In the genomic region with DNA sequence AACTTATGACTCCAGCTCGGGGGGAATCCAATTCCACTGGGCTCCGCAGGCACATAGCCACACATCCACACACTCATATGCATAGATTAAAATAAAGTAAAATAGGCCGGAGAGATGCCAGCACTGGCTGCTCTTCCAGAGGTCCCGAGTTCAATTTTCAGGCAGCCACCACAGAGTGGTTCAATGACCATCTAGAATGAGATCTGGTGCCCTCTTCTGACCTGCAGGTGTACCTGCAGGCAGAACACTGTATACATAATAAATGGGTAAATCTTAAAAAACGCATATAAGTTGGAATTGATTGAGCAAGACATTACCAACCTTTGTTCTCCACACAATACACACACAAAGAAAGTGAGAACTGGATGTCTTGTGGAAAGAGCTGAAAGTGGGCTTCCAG, we compare ENCODE assay signal across 12 mouse cellular contexts. TPM values are rescaled to one million over a fixed set of nuclear protein-coding genes. Genes with fewer than 3 reads are reported as not detected.
DNase-seq lines count a peak whose midpoint lies in the region; ATAC-seq and TF ChIP-seq lines count a peak whose summit lies in the region.
"Had no signal": no experiment of that assay in that cellular context is flagged by ENCODE, and none has a peak within 500 bp of the region (broad histone marks: within the 10 kb centered on the region; RNA-seq: fewer than 3 reads in every experiment).

No protein-coding gene starts in this region.

- intact Hi-C loops in left cerebral cortex, adult 2 months (cut with DNase I) = loop anchor here (5.0 kb wide), 2 partner anchors 33 to 53 kb away; no protein-coding TSS in a partner anchor
- intact Hi-C loops in left cerebral cortex, postnatal 14 days (cut with DNase I) = loop anchor here (2.0 kb wide), 1 partner anchor 27 kb away; a partner anchor contains a TSS

- peak; percentile 54 for DNase-seq in embryo, embryonic 10 days (ENCODE audit: low spot score)
- DNase-seq in embryo, embryonic 9.5 days (ENCODE audit: extremely low spot score) = no peak
- peak in 1 of 2 experiments; percentile 6 for DNase-seq in left cerebral cortex, adult 2 months (ENCODE audit: extremely low spot score in 1 of 2, low spot score in 2 of 2)
- no peak for DNase-seq in left cerebral cortex, postnatal 14 days (ENCODE audit: low spot score in 2 of 2)
- DNase-seq in CD4-positive, CD25-positive, alpha-beta regulatory T cell, adult 2 months (ENCODE audit: low read depth, low spot score) = peak; percentile 69
- DNase-seq in embryo, embryonic 10.5 days (ENCODE audit: low spot score) = peak; percentile 53
- no peak for DNase-seq in Muller cell, postnatal 12 days (ENCODE audit: inconsistent ontology term)

- no peak for ATAC-seq in inflammation-experienced regulatory T-cells, adult 6 months
- ATAC-seq: intestine, embryonic 16.5 days had no signal

- H3K4me3 ChIP-seq in left cerebral cortex, adult 2 months = no peak overlapping the region
- H3K4me3 ChIP-seq: erythroblast, embryonic 14.5 days; limb, embryonic 13.5 days; myocyte had no signal

- H3K27ac ChIP-seq in left cerebral cortex, adult 2 months = no peak overlapping the region
- H3K27ac ChIP-seq: limb, embryonic 13.5 days had no signal

- TF ChIP-seq CTCF in left cerebral cortex, adult 2 months (IDR thresholded peaks at IDR 0.05) = peak; percentile 66

RNA-seq across cellular contexts. Expression of a gene that starts 12.6 kb away (rescaled TPM):
- 1 to 10 TPM; 2.8 to 3.0 TPM for total RNA-seq in left cerebral cortex, adult 2 months (2021)
- total RNA-seq in left cerebral cortex, postnatal 14 days (2021) = 1 to 10 TPM; 2.6 to 2.8 TPM
- not detected for polyA plus RNA-seq in inflammation-experienced regulatory T-cells, adult 6 months (2017; shearing (Covaris generic))
- polyA plus RNA-seq: erythroblast, embryonic 14.5 days; intestine, embryonic 16.5 days; myocyte had no signal

RNA-seq across cellular contexts. Expression of a gene that starts 19.0 kb away (rescaled TPM):
- 100 to 1,000 TPM in 1 of 2 experiments, 10 to 100 TPM in 1; 97.9 to 102 TPM for total RNA-seq in left cerebral cortex, adult 2 months (2021)
- total RNA-seq in left cerebral cortex, postnatal 14 days (2021) = 100 to 1,000 TPM in 1 of 2 experiments, 10 to 100 TPM in 1; 97.4 to 101 TPM
- polyA plus RNA-seq in inflammation-experienced regulatory T-cells, adult 6 months (2017; shearing (Covaris generic)) = 1 to 10 TPM in 2 of 3 experiments, under 1 TPM in 1; 0.23 to 1.9 (median 1.5) TPM

RNA-seq across cellular contexts. Expression of a gene that starts 26.3 kb away (rescaled TPM):
- total RNA-seq in left cerebral cortex, adult 2 months (2021) = 100 to 1,000 TPM; 327 to 331 TPM
- total RNA-seq in left cerebral cortex, postnatal 14 days (2021) = 100 to 1,000 TPM; 381 to 392 TPM
- polyA plus RNA-seq in inflammation-experienced regulatory T-cells, adult 6 months (2017; shearing (Covaris generic)) = 10 to 100 TPM in 1 of 3 experiments, 1 to 10 TPM in 2; 6.1 to 12.1 (median 7.1) TPM

RNA-seq across cellular contexts. Expression of a gene that starts 30.7 kb away (rescaled TPM):
- total RNA-seq in left cerebral cortex, adult 2 months (2021) = 100 to 1,000 TPM; 143 to 150 TPM
- 100 to 1,000 TPM; 166 to 183 TPM for total RNA-seq in left cerebral cortex, postnatal 14 days (2021)
- polyA plus RNA-seq in inflammation-experienced regulatory T-cells, adult 6 months (2017; shearing (Covaris generic)) = 10 to 100 TPM; 37.3 to 84.6 (median 70.6) TPM

RNA-seq across cellular contexts. Expression of a gene that starts 41.8 kb away (rescaled TPM):
- total RNA-seq in left cerebral cortex, adult 2 months (2021) = 10 to 100 TPM; 36.4 to 36.9 TPM
- total RNA-seq in left cerebral cortex, postnatal 14 days (2021) = 10 to 100 TPM; 26.7 to 30.4 TPM
- polyA plus RNA-seq in inflammation-experienced regulatory T-cells, adult 6 months (2017; shearing (Covaris generic)) = 100 to 1,000 TPM in 2 of 3 experiments, 10 to 100 TPM in 1; 83.6 to 119 (median 115) TPM

Comparison
In these comparisons a context has a peak if more than half of its experiments do, and no peak if none do; other contexts are left out.
1. DNase-seq: peak in embryo, embryonic 10 days (single experiment), CD4-positive, CD25-positive, alpha-beta regulatory T cell, adult 2 months (single experiment) and embryo, embryonic 10.5 days (single experiment); none in embryo, embryonic 9.5 days (single experiment), left cerebral cortex, postnatal 14 days (0 of 2) and Muller cell, postnatal 12 days (single experiment).